Mouse (Mus musculus) liver, embryonic 14.5 days (tissue): ENCODE measurements around the gene Scn8a.

Experiments used
- CTCF ChIP-seq: IDR thresholded peaks from 2 replicates; pipeline ENCODE4 v1.5.1; 2016; ENCODE audit warnings: antibody characterized with exemption, low read depth, control low read depth
- EP300 ChIP-seq: IDR thresholded peaks from 2 replicates; pipeline ENCODE4 v1.6.1; 2016; ENCODE audit warnings: antibody characterized with exemption, low read depth

DNA sequence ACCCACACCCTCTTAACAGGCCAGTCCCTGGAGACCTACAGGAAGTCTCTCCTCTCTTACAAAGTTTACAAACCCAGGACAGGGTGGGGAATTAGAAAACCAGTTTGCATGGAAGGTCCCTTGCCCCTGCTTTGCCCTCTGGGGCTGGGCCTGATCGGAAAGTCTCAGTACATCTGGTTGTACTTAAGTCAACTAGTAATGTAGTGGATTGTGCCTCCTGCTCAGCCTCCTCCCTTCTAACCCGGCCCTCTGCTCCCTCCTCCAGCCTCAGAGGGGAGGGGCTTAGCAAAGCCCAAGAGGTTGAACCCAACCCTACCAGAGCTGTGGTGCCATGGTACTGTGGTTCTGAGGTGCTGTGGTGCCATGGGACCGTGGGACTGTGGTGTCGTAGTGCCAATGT is 212.6 kb downstream of the Scn8a start:
- no peak for TF ChIP-seq EP300
- no peak for TF ChIP-seq CTCF
